Mouse (Mus musculus): ENCODE data around the gene Mug1. TPM values are rescaled to one million over a fixed set of nuclear protein-coding genes. Genes with fewer than 3 reads are reported as not detected.

Mug1 gene
- not detected for polyA plus RNA-seq (2014; fragmentation: Illumina TruSeq; extraction: RNeasy Lipid Tissue Mini Kit (QIAGEN cat#74804); ENCODE audit: low read depth, low replicate concordance)

DNA sequence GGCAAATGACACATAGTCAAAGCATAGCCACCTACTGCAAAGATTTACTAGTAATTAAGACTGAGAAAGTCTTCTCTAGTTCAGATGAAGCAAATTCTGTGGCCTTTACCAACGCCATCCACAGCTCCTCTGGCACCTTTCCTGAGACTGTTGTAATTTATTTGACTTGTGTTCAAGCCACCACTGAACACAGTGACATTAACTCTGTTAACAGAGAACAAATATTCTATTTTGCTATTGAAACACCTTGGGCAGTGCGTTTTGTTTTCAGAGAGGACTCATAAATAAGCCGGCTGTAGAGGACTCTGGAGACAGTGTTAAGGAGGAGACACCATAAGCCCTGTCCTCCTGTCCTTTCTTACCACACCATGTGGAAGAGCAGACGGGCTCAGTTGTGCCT, at the start of gene Mug1:
Gene Mug1 (plus strand): TSS at position 271 of the 400 bp plus-strand sequence.

Other genes with a start within 250 kb of the Mug1 start
- not detected for gene A2m, start 203.2 kb upstream of the Mug1 start, polyA plus RNA-seq (2014; fragmentation: Illumina TruSeq; extraction: RNeasy Lipid Tissue Mini Kit (QIAGEN cat#74804); ENCODE audit: low read depth, low replicate concordance)
- not detected for gene Gm7298, start 105.6 kb upstream of the Mug1 start, polyA plus RNA-seq (2014; fragmentation: Illumina TruSeq; extraction: RNeasy Lipid Tissue Mini Kit (QIAGEN cat#74804); ENCODE audit: low read depth, low replicate concordance)
- gene Mug2, start 168.2 kb downstream of the Mug1 start, polyA plus RNA-seq (2014; fragmentation: Illumina TruSeq; extraction: RNeasy Lipid Tissue Mini Kit (QIAGEN cat#74804); ENCODE audit: low read depth, low replicate concordance), result not detected